Mouse (Mus musculus) frontal cortex, postnatal 10 days (tissue): Measurements from ENCODE around the gene Tmem28.

Experiments used
- DNase-seq, 2 experiments: peaks; one replicate each; pipeline ENCODE4 v3.0.0; 2022; ENCODE audit warnings: low spot score in 2 of 2, mixed read lengths in 1 of 2

The Tmem28 gene

DNA sequence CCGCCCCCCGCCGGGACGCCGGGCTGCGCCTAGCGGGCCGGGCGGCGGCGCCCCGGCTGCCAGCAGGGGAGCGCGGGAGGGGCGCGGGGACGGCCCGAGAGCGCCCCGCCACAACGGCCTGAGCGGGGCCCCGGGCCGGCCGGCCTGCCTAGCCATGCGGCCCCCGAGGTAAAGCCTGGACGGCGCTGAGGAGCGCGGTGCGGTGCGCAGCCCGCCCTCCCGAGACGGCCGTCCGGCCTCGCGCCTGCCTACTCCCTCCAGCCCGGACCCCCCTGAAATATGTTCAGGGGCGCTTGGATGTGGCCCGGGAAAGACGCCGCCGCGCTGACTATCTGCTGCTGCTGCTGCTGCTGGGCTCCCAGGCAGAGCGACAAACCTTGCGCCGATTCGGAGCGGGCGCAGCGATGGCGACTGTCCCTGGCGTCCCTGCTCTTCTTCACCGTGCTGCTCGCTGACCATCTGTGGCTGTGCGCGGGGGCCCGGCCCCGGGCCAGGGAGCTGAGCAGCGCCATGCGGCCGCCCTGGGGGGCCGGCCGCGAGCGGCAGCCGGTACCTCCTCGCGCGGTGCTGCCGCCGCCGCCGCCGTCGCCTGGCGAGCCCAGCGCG lies at the start of gene Tmem28:
Gene Tmem28 (plus strand): TSS at position 232 of the 606 bp plus-strand sequence.
- no peak for DNase-seq

DNA sequence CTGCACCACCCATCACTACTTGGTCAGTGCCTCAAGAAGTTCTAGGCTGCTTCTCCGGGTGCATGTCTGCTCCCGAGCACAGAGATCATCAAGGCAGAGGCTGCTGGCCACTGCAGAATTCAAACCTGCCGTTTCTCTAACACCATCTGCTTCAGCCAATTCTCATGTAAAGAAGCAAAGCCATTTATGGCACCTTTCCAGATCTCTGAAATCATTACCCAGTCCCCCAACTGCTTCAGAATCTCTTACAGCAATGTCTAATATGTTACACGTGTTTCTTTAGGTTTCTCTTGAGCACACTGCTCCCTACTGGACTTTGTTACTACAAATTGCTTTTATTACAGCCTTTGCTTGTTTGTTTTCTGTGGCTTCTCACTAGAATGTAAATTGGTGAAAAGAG lies 40.5 kb upstream of the Tmem28 start:
- no peak for DNase-seq

DNA sequence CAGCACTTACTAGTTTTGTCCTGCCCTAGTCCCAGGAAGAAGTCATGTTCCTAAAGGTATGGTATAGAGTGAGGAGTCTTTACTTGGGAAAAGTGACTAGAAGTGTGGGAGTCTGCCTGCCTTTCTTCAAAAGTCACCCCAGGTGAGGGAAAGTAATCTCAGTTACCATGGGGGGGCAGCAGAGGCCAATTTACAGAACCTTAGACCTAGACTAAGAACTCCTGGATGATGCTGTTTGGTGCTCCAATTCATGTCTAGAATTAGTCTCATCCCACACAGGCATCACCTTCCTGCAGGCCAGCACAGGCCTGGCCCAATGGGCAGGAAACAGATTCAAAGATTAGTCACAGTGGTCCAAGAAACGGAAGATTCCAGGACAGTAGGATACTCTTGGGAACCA lies 12.4 kb upstream of the Tmem28 start:
- DNase-seq: peak in 1 of 2 experiments; percentile 17

DNA sequence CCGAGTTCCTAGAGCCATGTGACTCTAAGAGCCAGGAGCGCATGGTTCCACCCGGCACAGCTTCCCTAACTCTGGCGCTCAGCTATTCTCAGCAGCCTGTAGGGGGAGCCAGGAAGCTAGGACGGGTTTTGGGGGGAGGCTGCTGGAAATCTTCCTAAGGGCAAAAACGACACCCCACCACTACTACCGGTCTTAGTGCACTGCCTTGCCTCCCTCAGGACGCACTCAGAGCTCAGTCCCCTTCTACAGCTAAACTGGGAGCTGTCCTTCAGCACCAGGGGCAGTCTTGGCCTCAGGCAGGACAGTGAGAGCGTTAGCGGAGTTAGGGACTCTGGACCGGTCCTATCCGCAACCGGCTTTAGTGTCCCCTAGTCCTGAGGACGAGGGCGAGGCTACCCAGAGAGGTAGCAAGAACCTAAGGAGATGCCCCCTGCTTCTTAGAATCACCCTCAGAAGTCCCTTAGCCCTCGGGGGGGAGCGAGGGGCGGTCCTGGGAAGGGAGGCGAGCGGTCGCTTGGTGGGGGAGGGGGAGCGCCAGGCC lies 1.4 kb upstream of the Tmem28 start:
- peak in 1 of 2 experiments; percentile 36 for DNase-seq

DNA sequence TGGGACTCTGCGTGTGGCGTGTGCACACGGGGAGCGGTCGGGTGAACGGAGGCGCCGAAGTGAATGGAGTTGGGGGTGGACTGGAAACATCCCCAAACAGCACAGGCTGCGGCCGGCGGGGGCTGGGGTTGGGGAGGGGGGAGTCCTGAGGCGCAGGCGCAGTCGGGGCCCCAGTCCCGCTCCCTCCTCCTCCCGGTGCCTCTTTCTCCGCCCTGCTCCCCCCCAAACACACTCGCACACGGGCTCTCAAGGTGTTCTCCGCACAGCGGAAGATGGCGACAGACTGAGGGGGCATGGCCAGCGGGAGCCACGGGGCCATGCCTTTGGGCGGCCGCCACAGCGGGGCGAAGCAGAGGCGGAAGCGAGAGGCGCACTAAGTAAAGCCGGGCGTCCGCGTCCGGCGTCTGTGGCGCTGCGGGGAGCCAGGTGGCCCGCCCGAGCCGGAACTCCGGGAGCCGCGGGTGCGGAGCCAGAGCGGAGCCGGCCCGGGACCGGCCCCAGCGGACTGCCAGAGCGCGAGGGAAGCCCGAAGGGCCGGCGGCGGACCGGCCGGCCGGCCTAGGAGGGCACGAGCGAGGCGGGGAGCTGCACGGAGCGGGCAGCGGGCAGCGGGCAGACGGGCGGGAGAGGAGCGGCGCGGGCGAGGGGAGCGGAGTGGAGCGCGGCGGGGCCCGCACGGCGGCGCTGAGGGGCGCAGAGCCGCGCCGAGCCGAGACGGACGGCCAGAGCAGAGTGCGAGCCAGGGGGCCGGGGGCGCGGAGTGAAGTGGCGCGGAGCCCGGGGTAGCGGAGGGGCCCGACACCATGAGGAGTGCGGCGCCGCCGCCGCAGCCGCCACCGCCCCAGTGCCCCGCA lies 658 bp upstream of the Tmem28 start:
- DNase-seq: peak; percentile 22 to 49

DNA sequence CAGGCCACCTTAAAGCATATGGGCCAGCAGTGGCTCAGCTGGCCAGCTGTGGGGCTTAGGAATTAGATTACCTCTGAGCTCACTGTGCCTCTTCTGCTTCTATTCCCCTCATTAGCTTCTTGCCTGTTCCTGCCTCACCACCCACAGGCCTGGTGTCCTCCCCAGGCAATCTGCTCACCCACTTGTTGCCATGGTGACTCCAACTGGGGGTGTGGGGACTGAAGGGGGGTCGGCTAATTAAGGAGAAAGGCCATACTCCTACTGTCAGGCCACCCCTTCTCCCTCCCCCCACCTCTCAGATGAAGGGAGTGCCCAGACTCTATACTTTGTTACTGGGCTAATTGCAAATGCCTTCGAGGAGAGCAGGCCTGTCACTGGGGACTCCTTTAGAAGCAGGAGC lies 21.3 kb downstream of the Tmem28 start:
- no peak for DNase-seq

DNA sequence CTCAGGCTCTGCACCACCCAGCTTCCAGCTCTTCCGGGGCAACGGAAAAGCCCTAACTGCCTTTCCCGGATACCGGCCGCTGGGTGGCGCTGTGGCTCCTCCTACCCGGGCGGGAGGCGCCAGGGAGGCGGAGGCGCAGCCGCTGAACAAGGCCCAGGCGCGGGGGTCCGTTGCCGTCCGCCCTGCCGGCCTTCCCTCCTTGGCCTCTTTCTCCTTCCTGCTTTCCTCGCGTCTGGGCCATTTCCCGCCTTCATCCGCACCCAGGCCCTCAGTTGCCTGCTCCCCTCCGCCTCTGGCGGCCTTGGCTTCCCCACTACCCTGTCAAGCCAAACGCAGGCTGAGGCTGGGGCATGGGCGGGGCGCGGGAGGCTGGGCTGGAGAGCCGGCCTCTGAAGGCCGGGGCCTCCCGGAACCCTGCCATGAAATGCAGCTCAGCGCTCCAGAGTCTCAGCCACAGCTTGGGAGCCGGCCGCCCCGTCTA lies 32.5 kb downstream of the Tmem28 start:
- DNase-seq: peak in 1 of 2 experiments; percentile 22

DNA sequence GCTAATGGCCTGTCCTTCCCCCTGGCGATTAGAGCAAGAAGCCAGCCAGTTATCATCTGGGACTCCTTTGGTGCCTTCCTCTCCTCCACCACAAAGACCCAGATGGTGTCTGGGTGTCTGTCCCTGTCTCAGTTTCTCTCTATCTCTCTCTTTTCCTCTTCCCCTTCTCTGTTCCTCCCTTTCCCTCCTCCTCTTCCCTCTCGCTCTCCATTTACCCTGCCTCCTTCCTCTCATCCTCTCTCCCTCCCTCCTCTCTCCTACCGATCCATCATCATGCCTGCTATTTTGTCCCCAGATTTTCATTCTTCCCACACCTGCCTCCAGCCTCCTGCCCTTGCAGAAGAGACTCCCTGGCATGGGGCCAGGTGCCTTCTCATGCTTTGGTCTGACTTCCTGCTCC lies 33.0 kb downstream of the Tmem28 start:
- DNase-seq: no peak

DNA sequence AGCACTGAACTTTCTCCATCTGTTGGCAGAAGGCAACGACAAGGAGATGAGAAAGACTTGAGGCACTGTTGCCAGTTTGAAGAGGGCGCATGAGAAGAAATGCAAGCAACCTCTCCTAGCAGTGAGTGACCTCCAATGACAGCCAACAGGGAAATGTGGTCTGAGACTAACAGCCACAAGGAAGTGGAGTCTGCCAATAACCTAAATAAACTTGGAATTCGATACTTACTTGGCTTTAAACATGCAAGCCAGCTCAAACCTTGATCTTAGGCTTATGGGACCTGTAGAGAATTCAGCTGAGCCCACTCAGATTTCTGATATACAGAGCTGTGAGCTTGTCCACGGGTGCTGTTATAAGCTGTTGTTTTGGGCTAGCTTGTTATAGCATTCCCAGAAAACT lies 51.4 kb downstream of the Tmem28 start:
- no peak for DNase-seq

DNA sequence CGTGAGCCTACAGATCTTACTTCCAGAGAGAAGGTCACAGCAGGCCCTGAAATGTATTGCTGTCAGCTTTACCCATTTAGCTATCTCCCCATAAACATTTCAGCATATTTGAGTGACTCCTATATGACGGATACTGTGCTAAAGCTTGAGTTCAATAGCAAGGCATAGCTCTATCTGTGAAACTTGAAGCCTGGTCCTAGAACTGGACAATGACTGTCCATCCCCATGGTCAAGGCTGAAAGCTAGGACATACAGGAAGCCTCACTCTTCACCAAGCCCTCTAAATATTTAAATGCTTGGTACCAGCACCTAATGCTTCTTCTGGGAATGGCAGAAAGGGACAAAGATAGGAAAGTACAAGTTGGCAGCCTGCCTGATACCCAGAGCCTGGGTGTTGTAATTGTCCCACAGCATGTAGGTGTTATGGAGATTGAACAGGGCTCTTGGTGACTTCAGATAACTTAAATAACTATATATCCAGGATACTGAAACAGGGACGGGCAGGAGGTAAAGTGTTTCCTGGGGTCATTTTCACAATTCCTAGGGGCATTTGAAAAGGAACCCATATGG lies 51.9 kb downstream of the Tmem28 start:
- DNase-seq: no peak

DNA sequence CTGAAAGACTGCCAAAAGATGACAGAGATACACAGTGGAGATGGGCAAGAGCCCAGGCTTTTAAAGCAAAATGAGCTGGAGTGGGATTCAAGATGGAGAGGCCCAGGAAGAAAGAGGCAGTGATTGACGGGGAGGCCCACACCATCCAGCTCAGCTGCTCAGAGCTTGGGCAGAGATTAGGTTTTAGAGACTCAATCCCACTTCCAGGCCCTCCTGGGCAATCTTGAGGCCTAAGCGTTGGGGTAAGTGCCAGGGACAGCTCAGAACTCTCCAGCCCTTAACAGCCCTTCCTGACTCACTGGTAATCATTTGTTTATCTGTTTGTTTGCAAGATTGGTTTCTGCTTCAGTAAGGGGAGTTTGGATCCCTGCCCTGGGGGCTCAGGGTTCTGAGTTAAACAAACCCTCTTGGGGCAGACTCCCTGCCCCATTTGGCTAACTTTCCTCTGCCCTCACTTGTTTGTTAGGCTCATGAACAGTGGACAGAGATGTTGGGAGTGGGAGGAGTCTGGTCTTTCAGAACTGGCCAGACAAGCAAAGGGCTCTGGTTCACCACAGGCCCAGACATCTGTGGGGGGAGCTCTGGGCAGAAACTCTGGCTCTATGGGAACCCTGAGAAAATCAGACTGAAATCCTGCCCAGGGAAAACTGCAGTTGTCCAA lies 52.6 kb downstream of the Tmem28 start:
- DNase-seq: no peak

DNA sequence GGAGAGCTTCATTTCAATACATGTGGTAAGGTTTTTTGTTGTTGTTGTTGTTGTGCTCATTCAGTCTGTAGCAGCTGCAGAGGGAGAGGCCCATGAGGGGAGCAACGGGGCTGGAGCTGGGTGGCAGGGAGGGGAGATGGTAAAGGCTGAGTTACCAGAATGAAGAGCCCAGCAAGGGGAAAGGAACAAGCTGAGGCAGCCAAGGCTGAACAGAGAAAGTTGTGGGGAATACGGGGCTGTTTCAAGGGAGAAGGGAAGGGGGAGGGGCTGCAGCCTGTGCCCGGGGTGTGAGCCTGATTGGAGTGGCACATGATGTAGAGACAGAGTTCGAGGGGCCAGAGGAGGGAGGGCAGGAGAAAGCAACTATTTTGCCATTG lies 53.1 kb downstream of the Tmem28 start:
- DNase-seq: no peak

DNA sequence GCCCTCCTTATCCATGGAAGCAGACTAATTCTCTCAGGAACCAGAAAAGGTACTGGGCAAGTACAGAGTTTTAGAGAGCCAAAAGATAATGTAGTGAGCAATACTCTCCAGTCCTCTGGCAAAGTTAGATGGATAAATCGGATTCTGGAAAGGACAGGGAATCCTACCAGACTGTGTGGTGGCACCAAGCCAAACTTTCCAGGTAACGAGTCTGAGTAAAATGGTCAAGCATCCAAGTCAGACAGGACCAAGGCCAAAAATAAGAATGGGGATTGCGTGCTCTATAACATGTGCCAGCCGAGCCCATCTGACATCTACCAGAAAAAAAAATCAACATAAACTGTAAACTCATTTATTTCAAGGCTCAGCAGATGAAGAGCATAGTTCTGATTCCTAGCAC lies 56.0 kb downstream of the Tmem28 start:
- no peak for DNase-seq

DNA sequence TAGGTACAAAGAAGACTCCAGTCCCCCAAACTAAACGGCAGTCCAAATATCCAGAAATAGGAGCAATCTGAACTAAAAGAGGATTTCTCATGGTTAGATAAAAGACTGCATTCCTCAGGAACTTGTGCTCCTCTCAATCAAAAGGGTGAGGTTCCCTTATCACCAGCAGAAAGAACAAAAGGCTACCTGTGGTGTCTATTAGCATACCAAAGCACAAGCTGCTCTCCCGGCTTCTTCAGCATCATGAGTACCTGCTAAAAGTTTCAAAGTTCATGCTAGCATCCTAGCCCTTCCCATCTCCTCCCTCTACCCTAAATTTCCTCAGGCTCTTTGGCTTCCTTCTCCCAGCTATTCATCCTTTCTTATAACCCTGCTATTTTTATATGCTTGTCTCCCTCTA lies 62.6 kb downstream of the Tmem28 start:
- DNase-seq: no peak
